Mouse (Mus musculus) MEL (cell line): ENCODE measurements around the gene Pcbp3.

Experiments
- CTCF ChIP-seq, 3 experiments: IDR thresholded peaks in 2 of 3; conservative IDR thresholded peaks in 1 of 3; 2 replicates each; pipeline ENCODE4 v1.5.1; 2011 to 2012; ENCODE audit warnings: low read length in 3 of 3, low read depth in 2 of 3, mild to moderate bottlenecking in 2 of 3, improper control_type of control experiment in 1 of 3, inconsistent platforms in 1 of 3, mixed read lengths in 1 of 3, moderate library complexity in 1 of 3; ENCODE audit not compliant: control insufficient read depth in 1 of 3, insufficient read depth in 1 of 3, poor library complexity in 1 of 3, severe bottlenecking in 1 of 3
- EP300 ChIP-seq, 2 experiments: IDR thresholded peaks; 2 replicates each; pipeline ENCODE4 v1.6.1; 2011; ENCODE audit warnings: improper control_type of control experiment in 2 of 2, low read length in 2 of 2, low read depth in 1 of 2, mild to moderate bottlenecking in 1 of 2
- MAX ChIP-seq: IDR thresholded peaks from 2 replicates; pipeline ENCODE4 v1.6.1; 2011; ENCODE audit warnings: low read length, improper control_type of control experiment
- NELFE ChIP-seq: IDR thresholded peaks from 2 replicates; pipeline ENCODE4 v1.6.1; 2011; ENCODE audit warnings: low read depth, low read length, improper control_type of control experiment
- POLR2A ChIP-seq, 2 experiments: IDR thresholded peaks; 2 replicates each; pipeline ENCODE4 v1.6.1; 2011 to 2012; ENCODE audit warnings: low read length in 2 of 2, mild to moderate bottlenecking in 2 of 2, control low read depth in 1 of 2, improper control_type of control experiment in 1 of 2, low read depth in 1 of 2, moderate library complexity in 1 of 2; ENCODE audit not compliant: control insufficient read depth in 1 of 2, insufficient read depth in 1 of 2, poor library complexity in 1 of 2
- POLR2AphosphoS5 ChIP-seq: IDR thresholded peaks from 2 replicates; pipeline ENCODE4 v1.6.1; 2012; ENCODE audit warnings: low read depth, borderline replicate concordance, mild to moderate bottlenecking, inconsistent platforms, low read length, moderate library complexity, mixed read lengths
- TBP ChIP-seq: IDR thresholded peaks from 2 replicates; pipeline ENCODE4 v1.8.0; 2011; ENCODE audit warnings: low read depth, low read length, improper control_type of control experiment
- ZKSCAN1 ChIP-seq: IDR thresholded peaks from 2 replicates; pipeline ENCODE4 v1.6.1; 2012; ENCODE audit warnings: low read depth, mild to moderate bottlenecking, inconsistent platforms, low read length, improper control_type of control experiment, moderate library complexity
- ZMIZ1 ChIP-seq: IDR thresholded peaks from 2 replicates; pipeline ENCODE4 v1.6.1; 2012; ENCODE audit warnings: low read depth, mild to moderate bottlenecking, inconsistent platforms, low read length, improper control_type of control experiment, moderate library complexity

- no peak for TF ChIP-seq CTCF (IDR thresholded peaks at IDR 0.05 in 2 of 3, conservative IDR thresholded peaks at IDR 0.05 in 1 of 3; ENCODE audit: control insufficient read depth in 1 of 3, insufficient read depth in 1 of 3, low read depth in 2 of 3, low read length in 3 of 3, poor library complexity in 1 of 3, severe bottlenecking in 1 of 3)
- no peak for TF ChIP-seq POLR2A (IDR thresholded peaks at IDR 0.05; ENCODE audit: control insufficient read depth in 1 of 2, insufficient read depth in 1 of 2, low read depth in 1 of 2, low read length in 2 of 2, poor library complexity in 1 of 2)
- TF ChIP-seq EP300 (IDR thresholded peaks at IDR 0.05; ENCODE audit: low read depth in 1 of 2, low read length in 2 of 2) = no peak
- no peak for TF ChIP-seq ZMIZ1
- TF ChIP-seq TBP = no peak
- TF ChIP-seq NELFE = no peak
- no peak for TF ChIP-seq ZKSCAN1
- TF ChIP-seq MAX = no peak
- no peak for TF ChIP-seq POLR2AphosphoS5
Measured at GRCm38 (mm10) chr10:76992456-76992855, 30.8 kb upstream of the Pcbp3 start.
